Mouse (Mus musculus) B cell, adult 67 days (primary cell): ENCODE data around the gene Zfp825. TPM values are rescaled to one million over a fixed set of nuclear protein-coding genes. Genes with fewer than 3 reads are reported as not detected.

ENCODE experiments used
- total RNA-seq, 2 experiments: library from RNA; stranded (reverse); gene quantifications; 4 replicates each; pipeline ENCODE4 v1.2.4; 2023

Gene Zfp825
- 10 to 100 TPM in 1 of 2 experiments, 1 to 10 TPM in 1; 9.3 to 10.7 TPM for total RNA-seq

GRCm38 (mm10) chr13:74493911-74494679 is at the start of gene Zfp825:
Gene Zfp825 (minus strand): TSS chr13:74493992.

Other genes with a start within 250 kb of the Zfp825 start
- gene Ahrr, start 201.7 kb downstream of the Zfp825 start, total RNA-seq, result under 1 TPM in 1 of 2 experiments, not detected in 1; 0.78 TPM
- gene Pdcd6, start 176.4 kb downstream of the Zfp825 start, total RNA-seq, result 10 to 100 TPM; 73.2 to 79.2 TPM
- 100 to 1,000 TPM; 181 to 206 TPM for gene Sdha, start 143.7 kb downstream of the Zfp825 start, total RNA-seq
- 10 to 100 TPM; 23.6 to 35.5 TPM for gene Ccdc127, start 143.7 kb downstream of the Zfp825 start, total RNA-seq
- not detected for gene Lrrc14b, start 130.0 kb downstream of the Zfp825 start, total RNA-seq
- 1 to 10 TPM; 2.4 to 3.0 TPM for gene Zfp72, start 103.2 kb downstream of the Zfp825 start, total RNA-seq
- 100 to 1,000 TPM; 514 to 545 TPM for gene Ftl1-ps1, start 94.3 kb downstream of the Zfp825 start, total RNA-seq
- gene Erap1, start 145.6 kb upstream of the Zfp825 start, total RNA-seq, result 10 to 100 TPM; 83.7 to 88.3 TPM